Mouse (Mus musculus): Measurements from ENCODE around the gene Bloc1s3. TPM values are rescaled to one million over a fixed set of nuclear protein-coding genes. Genes with fewer than 3 reads are reported as not detected.

Bloc1s3 gene
- polyA plus RNA-seq, 2 experiments, result 1.2 to 6.2 TPM

DNA sequence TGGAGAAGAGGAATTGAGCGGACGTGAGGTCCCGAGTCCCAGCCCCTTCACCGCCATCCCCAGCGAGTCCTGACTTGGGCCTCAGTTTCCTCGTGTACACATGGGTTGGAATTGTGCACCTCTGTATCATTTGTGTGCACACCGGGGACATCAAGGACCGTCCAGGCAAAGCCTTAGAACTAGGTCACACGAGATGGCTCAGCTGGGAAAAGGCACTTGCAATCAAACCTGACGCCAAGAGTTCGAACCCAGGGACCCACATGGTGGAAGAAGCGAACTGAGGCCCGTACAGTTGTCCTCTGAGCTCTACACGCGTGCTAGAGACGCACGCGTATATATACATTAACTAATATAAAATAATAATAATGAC lies 570 bp downstream of the Bloc1s3 start:
- H3K4me2 ChIP-seq (replicated peaks; ENCODE audit: low read depth, low read length, severe bottlenecking), result peak overlapping the region; percentile 98

DNA sequence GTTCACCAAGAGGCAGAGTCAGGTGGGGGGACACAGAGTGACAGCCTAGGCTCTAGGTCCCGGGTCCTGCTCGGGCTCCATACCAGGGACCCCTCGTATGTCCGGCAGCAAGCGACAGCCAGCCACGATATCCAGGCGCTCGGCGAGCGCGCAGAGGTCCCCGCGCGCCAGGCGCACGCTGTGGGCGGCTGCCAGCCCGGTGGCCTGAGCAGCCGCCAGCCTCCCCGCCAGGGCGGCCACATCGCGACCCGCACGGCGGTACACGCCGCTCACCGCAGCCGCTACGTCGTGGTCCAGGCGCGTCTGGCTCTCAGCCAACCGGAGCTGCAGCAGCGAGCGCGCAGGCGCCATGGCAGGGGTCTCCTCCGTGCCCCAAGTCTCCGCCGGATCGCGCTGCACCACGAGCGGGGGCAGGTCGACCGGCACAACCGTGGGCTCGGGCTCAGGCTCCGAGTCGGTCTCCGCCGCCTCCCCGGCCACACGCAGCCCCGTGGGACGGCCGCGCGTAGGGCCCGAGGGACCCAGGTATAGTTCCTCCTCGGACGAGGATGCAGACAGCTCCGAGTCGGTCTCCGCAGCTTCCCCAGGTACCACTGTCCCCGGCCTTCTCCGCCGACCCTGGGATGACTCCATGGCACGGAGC lies 1.1 kb downstream of the Bloc1s3 start:
- 0 out of 2 replicates have a peak, but pooled peaks have one; percentile 13 for TF ChIP-seq POLR2A (IDR thresholded peaks at IDR 0.05; ENCODE audit: borderline replicate concordance, extremely low read depth, insufficient read depth, insufficient read length)
- ATAC-seq (ENCODE audit: low FRiP score, low read depth), result no peak; the same call in 1 of the 2 replicates
- H3K4me3 ChIP-seq (replicated peaks; ENCODE audit: low read length), result peak overlapping the region; percentile 84
- H3K27me3 ChIP-seq (ENCODE audit: control insufficient read depth, insufficient read depth, low read length), result no peaks in the 10 kb centered on the region
- H3K4me1 ChIP-seq (ENCODE audit: control insufficient read depth, insufficient read depth, low read length), result peaks cover 7% of the 10 kb centered on the region
- H3K9ac ChIP-seq (ENCODE audit: low read depth, low read length, severe bottlenecking), result peak overlapping the region; percentile 80
- peak; percentile 49 for DNase-seq (ENCODE audit: low spot score)
- H3K9me3 ChIP-seq (ENCODE audit: control insufficient read depth, low read length), result no peaks in the 10 kb centered on the region
- H3K4me2 ChIP-seq (replicated peaks; ENCODE audit: low read depth, low read length, severe bottlenecking), result peak overlapping the region; percentile 98
- 1% methylated on average over 66 of the region's 71 CpGs for WGBS
- H3K27ac ChIP-seq (replicated peaks; ENCODE audit: low read depth, low read length), result peak overlapping the region; percentile 19; the same call in 1 of the 2 replicates
- no peaks in the 10 kb centered on the region for H3K36me3 ChIP-seq (ENCODE audit: control insufficient read depth, insufficient read depth, low read length)

More for the DNA sequence above, 570 bp downstream of the Bloc1s3 start:
- ATAC-seq (ENCODE audit: low FRiP score, low read depth), result no peak
- Histone ChIP-seq H3K27ac (replicated peaks; ENCODE audit: low read depth, low read length) (peak overlapping the region; percentile 19; the same call in 1 of the 2 replicates), H3K4me1 (ENCODE audit: control insufficient read depth, insufficient read depth, low read length) (peaks cover 7% of the 10 kb centered on the region), H3K4me3 (replicated peaks; ENCODE audit: low read length) (peak overlapping the region; percentile 84), H3K9ac (ENCODE audit: low read depth, low read length, severe bottlenecking) (peak overlapping the region; percentile 80), H3K27me3 (ENCODE audit: control insufficient read depth, insufficient read depth, low read length) (no peaks in the 10 kb centered on the region), H3K9me3 (ENCODE audit: control insufficient read depth, low read length) (no peaks in the 10 kb centered on the region), H3K36me3 (ENCODE audit: control insufficient read depth, insufficient read depth, low read length) (no peaks in the 10 kb centered on the region)
- no peak for TF ChIP-seq POLR2A (IDR thresholded peaks at IDR 0.05; ENCODE audit: borderline replicate concordance, extremely low read depth, insufficient read depth, insufficient read length)
- DNase-seq (ENCODE audit: low spot score), result no peak
- WGBS, result 4% methylated on average over 17 of the region's 18 CpGs

- no peak for ATAC-seq (ENCODE audit: low FRiP score, low read depth)
- Histone ChIP-seq H3K9ac (ENCODE audit: low read depth, low read length, severe bottlenecking) (no peak overlapping the region), H3K36me3 (ENCODE audit: control insufficient read depth, insufficient read depth, low read length) (no peaks in the 10 kb centered on the region), H3K4me2 (replicated peaks; ENCODE audit: low read depth, low read length, severe bottlenecking) (peak overlapping the region; percentile 98; the same call in 1 of the 2 replicates), H3K4me1 (ENCODE audit: control insufficient read depth, insufficient read depth, low read length) (peaks cover 7% of the 10 kb centered on the region), H3K27me3 (ENCODE audit: control insufficient read depth, insufficient read depth, low read length) (no peaks in the 10 kb centered on the region), H3K27ac (replicated peaks; ENCODE audit: low read depth, low read length) (no peak overlapping the region), H3K9me3 (ENCODE audit: control insufficient read depth, low read length) (no peaks in the 10 kb centered on the region), H3K4me3 (replicated peaks; ENCODE audit: low read length) (peak overlapping the region; percentile 84)
- no peak for DNase-seq (ENCODE audit: low spot score)
- WGBS, result 31% methylated on average over 6 of the region's 6 CpGs
- no peak for TF ChIP-seq POLR2A (IDR thresholded peaks at IDR 0.05; ENCODE audit: borderline replicate concordance, extremely low read depth, insufficient read depth, insufficient read length)
These were observed 1.8 kb downstream of the Bloc1s3 start for GRCm38 (mm10) chr7:19506326-19506725.

GRCm38 (mm10) chr7:19503481-19504068 lies 4.6 kb downstream of the Bloc1s3 start:
- ATAC-seq (ENCODE audit: low FRiP score, low read depth) (no peak), DNase-seq (ENCODE audit: low spot score) (peak; percentile 65)
- Histone ChIP-seq H3K9me3 (ENCODE audit: control insufficient read depth, low read length) (no peaks in the 10 kb centered on the region), H3K9ac (ENCODE audit: low read depth, low read length, severe bottlenecking) (no peak overlapping the region), H3K36me3 (ENCODE audit: control insufficient read depth, insufficient read depth, low read length) (no peaks in the 10 kb centered on the region), H3K4me3 (replicated peaks; ENCODE audit: low read length) (no peak overlapping the region), H3K27me3 (ENCODE audit: control insufficient read depth, insufficient read depth, low read length) (no peaks in the 10 kb centered on the region), H3K4me2 (replicated peaks; ENCODE audit: low read depth, low read length, severe bottlenecking) (no peak overlapping the region), H3K27ac (replicated peaks; ENCODE audit: low read depth, low read length) (no peak overlapping the region), H3K4me1 (ENCODE audit: control insufficient read depth, insufficient read depth, low read length) (peaks cover 4% of the 10 kb centered on the region)
- no peak for TF ChIP-seq POLR2A (IDR thresholded peaks at IDR 0.05; ENCODE audit: borderline replicate concordance, extremely low read depth, insufficient read depth, insufficient read length)
- 38% methylated on average over 5 of the region's 5 CpGs for WGBS

DNA sequence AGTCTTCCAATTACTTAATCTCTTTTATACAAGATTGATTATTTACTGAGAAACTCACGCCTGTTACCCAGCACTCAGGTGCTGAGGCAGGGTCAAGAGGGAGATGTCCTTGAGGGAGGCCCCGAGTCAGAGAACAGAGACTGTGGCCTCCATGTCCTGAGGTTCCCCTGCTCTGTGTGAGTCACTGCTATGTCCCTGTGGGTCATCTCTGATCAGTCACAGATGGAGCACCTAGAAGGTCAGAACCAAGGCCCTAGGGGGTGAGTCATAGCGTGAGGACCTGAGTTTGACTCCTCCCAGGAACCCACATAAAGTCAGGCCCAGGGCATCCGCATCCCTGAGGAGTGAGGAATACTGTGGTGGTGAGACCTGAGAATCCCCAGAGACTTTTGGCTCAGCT lies 6.5 kb downstream of the Bloc1s3 start:
- no peak for TF ChIP-seq POLR2A (IDR thresholded peaks at IDR 0.05; ENCODE audit: borderline replicate concordance, extremely low read depth, insufficient read depth, insufficient read length)
- H3K9ac ChIP-seq (ENCODE audit: low read depth, low read length, severe bottlenecking), result no peak overlapping the region
- H3K27me3 ChIP-seq (ENCODE audit: control insufficient read depth, insufficient read depth, low read length), result no peaks in the 10 kb centered on the region
- H3K9me3 ChIP-seq (ENCODE audit: control insufficient read depth, low read length), result no peaks in the 10 kb centered on the region
- H3K4me3 ChIP-seq (replicated peaks; ENCODE audit: low read length), result no peak overlapping the region
- ATAC-seq (ENCODE audit: low FRiP score, low read depth) (no peak), DNase-seq (ENCODE audit: low spot score) (no peak)
- 75% methylated on average over 4 of the region's 4 CpGs for WGBS
- no peaks in the 10 kb centered on the region for H3K36me3 ChIP-seq (ENCODE audit: control insufficient read depth, insufficient read depth, low read length)
- H3K4me2 ChIP-seq (replicated peaks; ENCODE audit: low read depth, low read length, severe bottlenecking), result no peak overlapping the region
- no peaks in the 10 kb centered on the region for H3K4me1 ChIP-seq (ENCODE audit: control insufficient read depth, insufficient read depth, low read length)
- no peak overlapping the region for H3K27ac ChIP-seq (replicated peaks; ENCODE audit: low read depth, low read length)
